Comparison of ENCODE assay signal across 9 mouse cellular contexts in genomic region chr12:101811181-101811580, GRCm38 (mm10). TPM values are rescaled to one million over a fixed set of nuclear protein-coding genes. Genes with fewer than 3 reads are reported as not detected.
A peak's percentile ranks its signal among the peaks of the same experiment; 100 is the strongest.
DNase-seq lines count a peak whose midpoint lies in the region; ATAC-seq and TF ChIP-seq lines count a peak whose summit lies in the region.
"Had no signal": no experiment of that assay in that cellular context is flagged by ENCODE, and none has a peak within 500 bp of the region (broad histone marks: within the 10 kb centered on the region; RNA-seq: fewer than 3 reads in every experiment).

No protein-coding gene starts in this region.

- no peak overlapping the region for H3K27ac ChIP-seq in lung, embryonic 14.5 days (ENCODE audit: low read depth)

- no peak for ATAC-seq in lung, embryonic 14.5 days (ENCODE audit: insufficient read depth)
- no peak for ATAC-seq in inflammation-experienced regulatory T-cells, adult 6 months

- H3K9ac ChIP-seq in lung, embryonic 14.5 days: no peak overlapping the region

- peak; percentile 66 for TF ChIP-seq CTCF in lung, embryonic 14.5 days (IDR thresholded peaks at IDR 0.05; ENCODE audit: low read depth)
- peak; percentile 43; the same call in 1 of the 2 replicates for TF ChIP-seq CTCF in brain, embryonic 14.5 days (IDR thresholded peaks at IDR 0.05; ENCODE audit: borderline replicate concordance, extremely low read depth, insufficient read depth, insufficient read length)

- no peak overlapping the region for H3K4me2 ChIP-seq in lung, embryonic 14.5 days

- H3K9me3 ChIP-seq in lung, embryonic 14.5 days (ENCODE audit: low read depth, low read length): no peaks in the 10 kb centered on the region

- H3K36me3 ChIP-seq in lung, embryonic 14.5 days (ENCODE audit: insufficient read depth): no peaks in the 10 kb centered on the region

- WGBS in lung, embryonic 14.5 days: 58% methylated on average over 6 of the region's 6 CpGs

- H3K4me1 ChIP-seq in lung, embryonic 14.5 days (ENCODE audit: insufficient read depth): no peaks in the 10 kb centered on the region

- DNase-seq in embryo, embryonic 10 days (ENCODE audit: low spot score): peak; percentile 59
- no peak for DNase-seq in embryo, embryonic 9.5 days (ENCODE audit: extremely low spot score)
- peak; percentile 54 for DNase-seq in lung, embryonic 14.5 days
- DNase-seq in lung, adult 18-20 months: no peak
- no peak for DNase-seq in brain, embryonic 14.5 days (ENCODE audit: low read depth)
- DNase-seq in retina, postnatal 1 day: peak; percentile 30
- DNase-seq in right cerebral cortex, postnatal 14 days: no peak
- DNase-seq: kidney, postnatal 4 days had no signal

- no peak overlapping the region for H3K4me3 ChIP-seq in lung, embryonic 14.5 days (ENCODE audit: low read depth, low read length)

- H3K27me3 ChIP-seq in lung, embryonic 14.5 days (ENCODE audit: insufficient read depth, low read length): no peaks in the 10 kb centered on the region

- TF ChIP-seq POLR2A in brain, embryonic 14.5 days (IDR thresholded peaks at IDR 0.05; ENCODE audit: borderline replicate concordance, extremely low read depth, insufficient read depth, insufficient read length, poor library complexity, severe bottlenecking): no peak

RNA-seq across cellular contexts. Expression of gene Fbln5, which starts 7.7 kb away (rescaled TPM):
- 66.9 and 77.1 TPM in 2 replicates for polyA plus RNA-seq in lung, embryonic 14.5 days (2014; fragmentation: Nextera tagmentation; extraction: Ambion mirVana)
- 6.4 and 9.2 TPM in 2 replicates for polyA plus RNA-seq in brain, embryonic 14.5 days (2012; rRNA removed)
- not detected for polyA plus RNA-seq in inflammation-experienced regulatory T-cells, adult 6 months (2017; shearing (Covaris generic))

Comparison
In these comparisons a context has a peak if more than half of its experiments do, and no peak if none do; other contexts are left out.
1. DNase-seq: peak in embryo, embryonic 10 days (single experiment), lung, embryonic 14.5 days (single experiment) and retina, postnatal 1 day (single experiment); none in embryo, embryonic 9.5 days (single experiment), lung, adult 18-20 months (0 of 2), brain, embryonic 14.5 days (single experiment) and right cerebral cortex, postnatal 14 days (single experiment).